Mouse (Mus musculus) heart, postnatal 10 days (tissue): ENCODE measurements at regions not wholly inside any gene's neighbourhood (a gene's known extent, or its start where the extent isn't known, plus 50 kb on each side); places are given as distances from the start of the nearest gene placed in this dataset.

Source experiments
- DNase-seq, 2 experiments: peaks; one replicate each; pipeline ENCODE4 v3.0.0; 2021
- intact Hi-C: fragments of 180-260 bp; cut with DNase I; formaldehyde crosslinking; loops from one replicate; pipeline ENCODE4 v1.15.1; 2025

- intact Hi-C loops: no loop called here
Measured at GRCm38 (mm10) chr16:62498761-62499160, 287.9 kb downstream of the Nsun3 start.

GRCm38 (mm10) chr16:62496697-62497096 is 289.9 kb downstream of the Nsun3 start:
- intact Hi-C loops: no loop called here

More at GRCm38 (mm10) chr16:62498761-62499160, 287.9 kb downstream of the Nsun3 start:
- no peak for DNase-seq

GRCm38 (mm10) chr16:62470133-62470532 is 316.5 kb downstream of the Nsun3 start:
- DNase-seq: no peak
- intact Hi-C loops: no loop called here

More at GRCm38 (mm10) chr16:62496697-62497096, 289.9 kb downstream of the Nsun3 start:
- no peak for DNase-seq

- intact Hi-C loops: no loop called here
- no peak for DNase-seq
Measured at GRCm38 (mm10) chr16:62469286-62469685, 317.3 kb downstream of the Nsun3 start.

GRCm38 (mm10) chr16:62468846-62469245 is 317.8 kb downstream of the Nsun3 start:
- intact Hi-C loops: no loop called here
- no peak for DNase-seq

GRCm38 (mm10) chr16:62459949-62460551 is 326.6 kb downstream of the Nsun3 start:
- intact Hi-C loops: no loop called here
- no peak for DNase-seq

- intact Hi-C loops: no loop called here
Measured at GRCm38 (mm10) chr16:62449735-62450134, 336.9 kb downstream of the Nsun3 start.

GRCm38 (mm10) chr16:62447380-62447779 is 339.2 kb downstream of the Nsun3 start:
- intact Hi-C loops: no loop called here

More at GRCm38 (mm10) chr16:62449735-62450134, 336.9 kb downstream of the Nsun3 start:
- DNase-seq: no peak

GRCm38 (mm10) chr16:62441197-62441596 is 345.4 kb downstream of the Nsun3 start:
- intact Hi-C loops: no loop called here
- no peak for DNase-seq

More at GRCm38 (mm10) chr16:62447380-62447779, 339.2 kb downstream of the Nsun3 start:
- DNase-seq: no peak

- no peak for DNase-seq
- intact Hi-C loops: no loop called here
Measured at GRCm38 (mm10) chr16:62433125-62433524, 353.5 kb downstream of the Nsun3 start.

GRCm38 (mm10) chr16:62414485-62414884 is 372.1 kb downstream of the Nsun3 start:
- DNase-seq: peak in 1 of 2 experiments; percentile 11
- intact Hi-C loops: no loop called here

GRCm38 (mm10) chr16:62407526-62408165 is 379.0 kb downstream of the Nsun3 start:
- DNase-seq: peak in 1 of 2 experiments; percentile 2
- intact Hi-C loops: no loop called here

GRCm38 (mm10) chr16:62406458-62406857 is 380.2 kb downstream of the Nsun3 start:
- no peak for DNase-seq
- intact Hi-C loops: no loop called here

- intact Hi-C loops: no loop called here
Measured at GRCm38 (mm10) chr16:62357279-62357678, 429.3 kb downstream of the Nsun3 start.

GRCm38 (mm10) chr16:62356349-62356748 is 430.3 kb downstream of the Nsun3 start:
- intact Hi-C loops: no loop called here
- no peak for DNase-seq

More at GRCm38 (mm10) chr16:62357279-62357678, 429.3 kb downstream of the Nsun3 start:
- no peak for DNase-seq

GRCm38 (mm10) chr16:62355830-62356270 is 430.8 kb downstream of the Nsun3 start:
- DNase-seq: no peak
- intact Hi-C loops: no loop called here

GRCm38 (mm10) chr16:62327378-62328036 is 459.1 kb downstream of the Nsun3 start:
- intact Hi-C loops: no loop called here
- no peak for DNase-seq

- no peak for DNase-seq
- intact Hi-C loops: no loop called here
Measured at GRCm38 (mm10) chr16:62325534-62326244, 460.9 kb downstream of the Nsun3 start.

GRCm38 (mm10) chr16:62322809-62323208 is 463.8 kb downstream of the Nsun3 start:
- intact Hi-C loops: no loop called here
- DNase-seq: no peak

GRCm38 (mm10) chr16:62288948-62289347 is 497.7 kb downstream of the Nsun3 start:
- DNase-seq: no peak
- intact Hi-C loops: no loop called here
